Mouse (Mus musculus) G1E (cell line): Measurements from ENCODE around the gene Rnf126. TPM values are rescaled to one million over a fixed set of nuclear protein-coding genes. Genes with fewer than 3 reads are reported as not detected.

Experiments used
- ATAC-seq: 2 replicates; pipeline ENCODE4 v1.8.0; 2016; ENCODE audit warnings: mild to moderate bottlenecking; ENCODE audit not compliant: insufficient number of reproducible peaks, poor library complexity, low FRiP score, severe bottlenecking; ENCODE audit errors: extremely low read depth
- DNase-seq: peaks from one replicate; pipeline ENCODE4 v3.0.0; 2012; ENCODE audit warnings: low spot score
- H3K27me3 ChIP-seq: 2 replicates; pipeline ENCODE4 v1.6.1; 2012; ENCODE audit warnings: mild to moderate bottlenecking, low read length, inconsistent platforms; ENCODE audit not compliant: insufficient read depth
- H3K36me3 ChIP-seq: replicated peaks from 2 replicates; pipeline ENCODE3; 2012; ENCODE audit warnings: mild to moderate bottlenecking, inconsistent platforms
- H3K4me1 ChIP-seq: 2 replicates; pipeline ENCODE4 v1.6.1; 2012; ENCODE audit warnings: low read depth, low read length, inconsistent platforms, mixed read lengths; ENCODE audit not compliant: insufficient read depth
- H3K4me3 ChIP-seq: 2 replicates; pipeline ENCODE4 v1.5.1; 2012; ENCODE audit warnings: low read depth, mild to moderate bottlenecking, inconsistent platforms, low read length, moderate library complexity, mixed read lengths
- H3K9me3 ChIP-seq: replicated peaks from 2 replicates; pipeline ENCODE4 v1.6.1; 2012; ENCODE audit warnings: inconsistent platforms
- CTCF ChIP-seq: IDR thresholded peaks from 2 replicates; pipeline ENCODE4 v1.5.1; 2012; ENCODE audit warnings: low read depth, low read length, inconsistent platforms, mixed read lengths
- GATA1 ChIP-seq: IDR thresholded peaks from 2 replicates; pipeline ENCODE4 v1.6.1; 2012; ENCODE audit warnings: borderline replicate concordance, low read length, inconsistent platforms, mixed read lengths
- GATA2 ChIP-seq: IDR thresholded peaks from 2 replicates; pipeline ENCODE4 v1.6.1; 2012; ENCODE audit warnings: low read depth, low read length, inconsistent platforms, borderline replicate concordance
- POLR2AphosphoS5 ChIP-seq: IDR thresholded peaks from 2 replicates; pipeline ENCODE4 v1.6.1; 2012; ENCODE audit warnings: low read depth, low read length, inconsistent platforms; ENCODE audit not compliant: insufficient replicate concordance
- TAL1 ChIP-seq: conservative IDR thresholded peaks from 2 replicates; pipeline ENCODE4 v1.6.1; 2012; ENCODE audit warnings: low read depth, low read length, inconsistent platforms, mixed read lengths
- polyA plus RNA-seq: library from polyadenylated mRNA; stranded (reverse); fragments of >175 nt; gene quantifications from 2 replicates; pipeline ENCODE4 v1.2.3, GENCODE M21; 2012
- total RNA-seq, 2 experiments: library from RNA; stranded (forward) in 1 of 2; stranded (reverse) in 1 of 2; fragments of 200-1000 nt in 1 of 2; fragments of >200 nt in 1 of 2; fragmentation: Nextera tagmentation in 1 of 2; gene quantifications; 2 replicates each; pipeline ENCODE4 v1.2.3; 2014 to 2017

The Rnf126 gene
- total RNA-seq (2014; fragmentation: Nextera tagmentation) (109 and 129 TPM in 2 replicates), total RNA-seq (2017) (23.5 and 25.2 TPM in 2 replicates), polyA plus RNA-seq (353 and 382 TPM in 2 replicates)

- Histone ChIP-seq H3K27me3 (no peaks in the 10 kb centered on the region), H3K4me3 (peak within 1 kb of the TSS; percentile 98), H3K36me3 (peaks cover 42% of the 10 kb centered on the region), H3K4me1 (peaks cover 59% of the 10 kb centered on the region), H3K9me3 (no peaks in the 10 kb centered on the region)
- DNase-seq (peak; percentile 99), ATAC-seq (peak; percentile 98)
- TF ChIP-seq CTCF (no peak), POLR2AphosphoS5 (no peak), GATA2 (no peak), GATA1 (no peak), TAL1 (no peak)
These were observed at the start of gene Rnf126 for GRCm38 (mm10) chr10:79766508-79767325. Gene Rnf126 (minus strand): TSS chr10:79766952.

DNA sequence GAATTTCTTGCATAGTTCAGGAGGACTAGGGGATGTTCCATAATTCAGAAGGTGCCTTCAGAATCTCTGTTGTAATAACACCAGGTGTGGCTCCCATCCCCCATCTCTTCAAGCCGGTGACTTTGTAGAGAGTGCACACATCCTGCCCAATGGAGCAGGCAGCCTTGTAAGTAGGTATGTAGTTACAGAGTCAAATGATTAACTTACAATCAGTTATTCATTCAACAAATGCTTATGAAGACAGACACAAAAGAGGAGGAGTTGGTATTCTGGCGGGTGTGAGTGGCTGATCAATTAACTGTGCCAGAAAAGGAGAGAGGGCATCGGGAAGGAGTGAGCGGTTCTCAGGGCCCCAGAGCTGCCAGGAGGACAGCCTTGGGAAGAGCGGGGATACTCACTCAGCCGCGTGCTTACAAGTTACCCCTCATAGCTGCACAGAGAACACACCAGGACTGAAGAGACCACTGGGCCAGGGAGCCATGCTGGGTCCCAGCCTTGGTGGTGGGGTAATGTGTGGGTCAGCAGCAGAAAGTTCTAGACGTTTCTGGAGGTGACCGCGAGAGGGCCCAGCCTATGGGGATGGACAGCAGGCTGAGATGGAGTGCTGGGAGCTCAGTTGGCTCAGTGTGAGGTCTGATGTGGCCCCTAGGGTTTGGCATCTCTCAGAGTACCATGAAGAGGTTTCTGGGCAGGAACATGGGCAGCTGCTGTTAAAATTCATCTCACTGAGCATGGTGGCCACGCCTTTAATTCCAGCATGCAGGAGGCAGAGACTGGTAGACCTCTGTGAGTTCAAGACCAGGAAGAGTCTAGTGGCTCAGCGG, 49.1 kb upstream of the Rnf126 start:
- Histone ChIP-seq H3K36me3 (no peaks in the 10 kb centered on the region), H3K9me3 (no peaks in the 10 kb centered on the region), H3K4me1 (peaks cover 7% of the 10 kb centered on the region; the same call in 1 of the 2 replicates), H3K4me3 (no peak overlapping the region), H3K27me3 (peaks cover 69% of the 10 kb centered on the region)
- ATAC-seq (no peak), DNase-seq (no peak)
- TF ChIP-seq TAL1 (no peak), GATA1 (no peak), POLR2AphosphoS5 (no peak), CTCF (no peak), GATA2 (no peak)

DNA sequence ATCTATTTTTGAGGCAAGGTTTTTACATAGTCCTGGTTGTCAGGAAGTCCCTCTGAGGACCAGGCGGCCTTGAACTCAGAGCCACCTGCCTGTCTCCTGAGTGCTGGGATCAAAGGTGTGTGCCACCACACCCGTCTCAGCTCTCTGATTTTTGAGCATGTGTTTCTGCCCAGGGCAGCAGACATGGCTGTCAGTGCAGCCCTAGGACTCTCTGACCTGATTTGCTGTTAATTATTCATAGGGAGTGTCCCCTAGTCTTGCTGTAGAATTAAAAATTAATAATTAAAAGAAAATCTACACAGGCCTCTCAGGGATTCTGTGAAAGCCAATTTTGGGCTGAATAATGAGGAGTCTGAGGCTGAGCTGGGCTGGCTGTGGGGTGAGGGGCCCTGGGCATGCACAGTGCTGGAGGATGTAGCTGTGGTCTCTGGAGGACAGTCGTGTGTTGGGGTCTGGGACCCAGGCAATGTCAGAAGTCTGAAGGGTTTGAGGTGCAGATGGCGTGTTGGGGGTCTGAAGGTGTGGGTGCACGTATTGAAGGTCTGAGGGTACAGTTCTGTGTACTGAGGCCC, 47.6 kb upstream of the Rnf126 start:
- no peak for TF ChIP-seq GATA1
- TF ChIP-seq POLR2AphosphoS5 = no peak
- TF ChIP-seq CTCF = no peak
- no peak for TF ChIP-seq TAL1
- TF ChIP-seq GATA2 = no peak
- Histone ChIP-seq H3K36me3 (no peaks in the 10 kb centered on the region), H3K9me3 (no peaks in the 10 kb centered on the region), H3K27me3 (peaks cover 63% of the 10 kb centered on the region), H3K4me1 (0 out of 2 replicates have a peak, but pooled peaks cover 3% of the 10 kb centered on the region), H3K4me3 (no peak overlapping the region)
- ATAC-seq (no peak), DNase-seq (no peak)

- no peak overlapping the region for H3K4me3 ChIP-seq
- ATAC-seq = peak; percentile 40
These were observed 45.2 kb upstream of the Rnf126 start for GRCm38 (mm10) chr10:79811736-79812637.

DNA sequence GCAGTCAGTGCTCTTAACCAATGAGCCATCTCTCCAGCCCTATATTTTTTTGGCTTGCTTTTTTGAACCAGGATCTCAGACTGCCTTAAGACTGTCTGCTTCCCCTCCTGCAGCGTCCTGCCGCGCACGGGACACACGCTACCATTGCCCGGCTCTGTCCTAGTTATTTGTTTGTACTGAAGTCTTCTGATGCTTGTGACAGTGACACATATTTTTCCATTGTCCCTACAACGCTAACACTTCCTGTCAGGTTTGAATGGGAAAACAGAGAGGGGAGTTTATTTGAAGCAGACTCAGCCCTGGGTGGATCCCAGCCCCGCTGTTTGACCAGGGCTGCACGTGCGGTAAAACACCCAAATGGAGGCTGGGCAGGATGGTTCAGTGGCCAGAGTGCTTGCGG, 42.0 kb upstream of the Rnf126 start:
- no peak for ATAC-seq
- H3K9me3 ChIP-seq = no peaks in the 10 kb centered on the region
- H3K4me3 ChIP-seq = no peak overlapping the region
- no peak for DNase-seq
- no peak for TF ChIP-seq GATA2
- no peak for TF ChIP-seq GATA1
- no peak for TF ChIP-seq CTCF
- no peak for TF ChIP-seq TAL1
- no peak for TF ChIP-seq POLR2AphosphoS5
- H3K4me1 ChIP-seq = peaks cover 11% of the 10 kb centered on the region
- H3K36me3 ChIP-seq = no peaks in the 10 kb centered on the region
- H3K27me3 ChIP-seq = peaks cover 64% of the 10 kb centered on the region

More at GRCm38 (mm10) chr10:79811736-79812637, 45.2 kb upstream of the Rnf126 start:
- Histone ChIP-seq H3K9me3 (no peaks in the 10 kb centered on the region), H3K27me3 (peaks cover 66% of the 10 kb centered on the region), H3K4me1 (peaks cover 5% of the 10 kb centered on the region; the same call in 1 of the 2 replicates), H3K36me3 (no peaks in the 10 kb centered on the region)
- DNase-seq = peak; percentile 55
- TF ChIP-seq GATA1 = no peak
- TF ChIP-seq CTCF = peak; percentile 92

DNA sequence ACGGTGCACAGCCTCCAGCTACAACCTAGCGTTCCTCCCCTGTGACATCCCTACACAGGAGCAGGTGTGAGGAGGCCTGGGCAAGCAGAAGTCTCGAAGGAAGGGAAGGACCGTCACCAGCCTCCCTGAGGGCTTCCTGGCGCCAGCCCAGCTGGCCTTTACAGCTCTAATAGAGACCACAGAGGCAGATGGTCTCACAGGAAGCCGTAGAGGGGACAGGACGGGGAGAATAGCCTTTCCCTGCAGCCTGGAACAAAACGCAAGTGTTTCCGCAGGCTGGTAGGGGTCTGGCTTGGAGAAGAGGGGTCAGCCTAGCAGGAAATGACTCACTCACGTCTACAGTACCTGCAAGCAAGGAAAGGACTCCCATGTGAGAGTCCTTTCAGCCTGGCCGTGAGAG, 41.1 kb upstream of the Rnf126 start:
- no peak overlapping the region for H3K4me3 ChIP-seq
- DNase-seq = no peak
- H3K27me3 ChIP-seq = peaks cover 65% of the 10 kb centered on the region
- no peaks in the 10 kb centered on the region for H3K36me3 ChIP-seq
- H3K4me1 ChIP-seq = peaks cover 13% of the 10 kb centered on the region
- ATAC-seq = no peak
- H3K9me3 ChIP-seq = no peaks in the 10 kb centered on the region
- TF ChIP-seq GATA1 (no peak), TAL1 (no peak), CTCF (no peak)
